Mouse (Mus musculus): ENCODE measurements around the gene Uvrag.

DNA sequence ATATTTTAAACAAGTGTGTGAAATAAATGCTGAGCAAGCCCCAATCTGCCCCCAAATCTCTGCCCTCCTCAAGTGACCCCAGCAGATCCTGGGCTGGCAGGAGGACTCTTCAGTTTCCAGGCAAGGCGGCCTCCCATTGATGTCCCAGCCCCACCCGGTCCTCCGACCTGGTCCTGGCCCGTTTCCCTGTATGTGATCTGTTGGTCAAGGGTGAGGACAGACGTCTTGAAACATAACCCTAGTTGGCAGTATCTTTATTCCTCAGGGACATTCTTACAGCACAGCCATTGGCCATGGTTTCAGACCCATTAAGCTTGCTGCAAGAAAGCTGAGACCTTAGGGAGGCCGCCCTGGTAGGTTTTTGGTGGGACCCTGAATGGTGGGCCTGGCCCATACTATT, 287.1 kb downstream of the Uvrag start:
- TF ChIP-seq CTCF (IDR thresholded peaks at IDR 0.05; ENCODE audit: extremely low read depth, insufficient read depth, insufficient read length, insufficient replicate concordance) (no peak), POLR2A (IDR thresholded peaks at IDR 0.05; ENCODE audit: low read depth, low read length) (no peak)
